ENCODE assay signal across 32 mouse cellular contexts in genomic region chr8:104627065-104627740, GRCm38 (mm10). TPM values are rescaled to one million over a fixed set of nuclear protein-coding genes. Genes with fewer than 3 reads are reported as not detected.
A peak's percentile ranks its signal among the peaks of the same experiment; 100 is the strongest.
DNase-seq lines count a peak whose midpoint lies in the region; ATAC-seq and TF ChIP-seq lines count a peak whose summit lies in the region.
"Had no signal": no experiment of that assay in that cellular context is flagged by ENCODE, and none has a peak within 500 bp of the region (broad histone marks: within the 10 kb centered on the region; RNA-seq: fewer than 3 reads in every experiment).

No protein-coding gene starts in this region.

- no peak for ATAC-seq in forebrain, embryonic 12.5 days (ENCODE audit: low FRiP score)
- ATAC-seq: forebrain, embryonic 13.5 days; hindbrain, postnatal 0 days; intestine, embryonic 16.5 days; liver, postnatal 0 days; lung, postnatal 0 days; midbrain, embryonic 16.5 days; Patski had no signal

- peaks cover 38% of the 10 kb centered on the region for H3K27me3 ChIP-seq in forebrain, embryonic 12.5 days
- H3K27me3 ChIP-seq: Patski had no signal

- no peak overlapping the region for H3K4me3 ChIP-seq in ES-E14 (ENCODE audit: insufficient read depth in 1 of 2, low read depth in 1 of 2, low read length in 2 of 2, poor library complexity in 1 of 2, severe bottlenecking in 1 of 2)
- H3K4me3 ChIP-seq in forebrain, embryonic 12.5 days (replicated peaks): no peak overlapping the region
- H3K4me3 ChIP-seq: embryonic facial prominence, embryonic 13.5 days; erythroblast, embryonic 14.5 days; forebrain, embryonic 13.5 days; limb, embryonic 12.5 days; midbrain, embryonic 10.5 days; neural tube, embryonic 15.5 days had no signal

- WGBS in forebrain, embryonic 12.5 days: 64% methylated on average over 4 of the region's 4 CpGs

- DNase-seq in heart, adult 11 months: peak; percentile 90
- DNase-seq in heart, postnatal 25 days (ENCODE audit: low spot score): no peak
- DNase-seq in kidney, adult 11 months: peak; percentile 1
- DNase-seq in kidney, postnatal 4 days: no peak
- no peak for DNase-seq in ES-E14 (ENCODE audit: low read depth, low spot score)
- DNase-seq in heart, postnatal 36 days: peak; percentile 1 to 6
- DNase-seq in spleen, postnatal 10 days (ENCODE audit: low spot score in 2 of 2): no peak
- DNase-seq: adrenal gland, adult 2 months; cerebellum, postnatal 36 days; embryo, embryonic 11 days; gastrocnemius, postnatal 36 days; liver, postnatal 0 days; right cerebral cortex, postnatal 14 days; thymus, postnatal 36 days had no signal

- no peaks in the 10 kb centered on the region for H3K9me3 ChIP-seq in ES-E14 (ENCODE audit: control insufficient read depth, insufficient read depth, low read depth, low read length)
- H3K9me3 ChIP-seq in forebrain, embryonic 12.5 days: no peaks in the 10 kb centered on the region
- H3K9me3 ChIP-seq: embryonic facial prominence, embryonic 13.5 days; forebrain, embryonic 13.5 days; limb, embryonic 12.5 days; midbrain, embryonic 10.5 days; neural tube, embryonic 15.5 days had no signal

- intact Hi-C loops in heart, postnatal 25 days (cut with DNase I): no loop called here
- intact Hi-C loops in heart, postnatal 36 days (cut with DNase I): no loop called here

- peaks cover 0 to 5% of the 10 kb centered on the region in 2 experiments; a peak in 2 of 4 replicates for H3K4me1 ChIP-seq in ES-E14 (ENCODE audit: control insufficient read depth in 2 of 2, insufficient read depth in 2 of 2, low read length in 2 of 2, poor library complexity in 1 of 2)
- peaks cover 14% of the 10 kb centered on the region for H3K4me1 ChIP-seq in forebrain, embryonic 12.5 days

- no peak overlapping the region for H3K4me2 ChIP-seq in forebrain, embryonic 12.5 days
- H3K4me2 ChIP-seq: embryonic facial prominence, embryonic 13.5 days; forebrain, embryonic 13.5 days; limb, embryonic 12.5 days; liver, embryonic 11.5 days; neural tube, embryonic 15.5 days had no signal

- H3K9ac ChIP-seq in ES-E14 (ENCODE audit: insufficient read depth, low read depth, low read length, poor library complexity, severe bottlenecking): no peak overlapping the region
- H3K9ac ChIP-seq in forebrain, embryonic 12.5 days: no peak overlapping the region
- H3K9ac ChIP-seq: embryonic facial prominence, embryonic 13.5 days; forebrain, embryonic 13.5 days; limb, embryonic 12.5 days; liver, postnatal 0 days; neural tube, embryonic 15.5 days had no signal

- no peak overlapping the region for H3K27ac ChIP-seq in ES-E14 (ENCODE audit: insufficient read depth, low read depth, low read length, poor library complexity, severe bottlenecking)
- H3K27ac ChIP-seq in forebrain, embryonic 12.5 days: no peak overlapping the region
- H3K27ac ChIP-seq: embryonic facial prominence, embryonic 13.5 days; forebrain, embryonic 13.5 days; hindbrain, postnatal 0 days; limb, embryonic 12.5 days; macrophage; midbrain, embryonic 10.5 days; neural tube, embryonic 15.5 days had no signal

- in situ Hi-C loops in ES-E14 (cut with MboI; ENCODE audit: low sequenced_read_pairs in 2 of 2, unreplicated experiment in 2 of 2): loop anchor here in 1 of 2 experiments (25.0 kb wide), 1 partner anchor 635 kb away; the partner anchor contains the start of genes B3gnt9, Fbxl8, Hsf4 and Tradd

- no peaks in the 10 kb centered on the region for H3K36me3 ChIP-seq in ES-E14 (ENCODE audit: control insufficient read depth, insufficient read depth, low read length, poor library complexity, severe bottlenecking)
- H3K36me3 ChIP-seq in forebrain, embryonic 12.5 days (replicated peaks): no peaks in the 10 kb centered on the region
- H3K36me3 ChIP-seq: embryonic facial prominence, embryonic 13.5 days; limb, embryonic 12.5 days; midbrain, embryonic 10.5 days; neural tube, embryonic 15.5 days had no signal

TF ChIP-seq in ES-E14, 5 proteins besides CTCF, POLR2A, EP300 and RAD21:
- TF ChIP-seq ZC3H11A (IDR thresholded peaks at IDR 0.05; ENCODE audit: borderline replicate concordance, low read depth, low read length) (no peak), ZNF384 (IDR thresholded peaks at IDR 0.05; ENCODE audit: low read depth, low read length) (peak; percentile 90)

RNA-seq across cellular contexts. Expression of gene Cdh16, which starts 3.0 kb away (rescaled TPM):
- total RNA-seq in heart, postnatal 25 days (2021): 1 to 10 TPM; 2.4 to 3.1 TPM
- not detected in 2 replicates for total RNA-seq in ES-E14 (2012; rRNA removed)
- total RNA-seq in heart, postnatal 36 days (2021): 1 to 10 TPM; 3.1 TPM
- not detected in 2 replicates for polyA plus RNA-seq in forebrain, embryonic 12.5 days (2016; fragmentation: Nextera tagmentation; extraction: Ambion mirVana)
- total RNA-seq: adrenal gland, adult 2 months; gastrocnemius, postnatal 36 days; hindbrain, postnatal 0 days; left cerebral cortex, postnatal 14 days had no signal
- polyA plus RNA-seq: adrenal gland, adult 2 months; cerebellum, adult 2 months; embryonic facial prominence, embryonic 13.5 days; erythroblast, embryonic 14.5 days; forebrain, embryonic 13.5 days; hindbrain, embryonic 11.5 days; hindbrain, postnatal 0 days; limb, embryonic 12.5 days; macrophage; midbrain, embryonic 10.5 days; midbrain, embryonic 16.5 days; neural tube, embryonic 15.5 days; testis, adult 2 months had no signal

RNA-seq across cellular contexts. Expression of gene Rrad, which starts 3.9 kb away (rescaled TPM):
- total RNA-seq in heart, postnatal 25 days (2021): 100 to 1,000 TPM; 323 to 376 TPM
- 2.7 and 3.4 TPM in 2 replicates for total RNA-seq in ES-E14 (2012; rRNA removed)
- 100 to 1,000 TPM; 355 to 387 TPM for total RNA-seq in heart, postnatal 36 days (2021)
- 0.69 and 1.7 TPM in 2 replicates for polyA plus RNA-seq in forebrain, embryonic 12.5 days (2016; fragmentation: Nextera tagmentation; extraction: Ambion mirVana)

RNA-seq across cellular contexts. Expression of gene Ciao2b, which starts 14.6 kb away (rescaled TPM):
- total RNA-seq in heart, postnatal 25 days (2021): 10 to 100 TPM; 58.7 to 66.5 TPM
- 71.9 and 81.9 TPM in 2 replicates for total RNA-seq in ES-E14 (2012; rRNA removed)
- total RNA-seq in heart, postnatal 36 days (2021): 10 to 100 TPM; 61.2 to 67.6 TPM
- polyA plus RNA-seq in forebrain, embryonic 12.5 days (2016; fragmentation: Nextera tagmentation; extraction: Ambion mirVana): 104 and 115 TPM in 2 replicates

RNA-seq across cellular contexts. Expression of gene Pdp2, which starts 36.0 kb away (rescaled TPM):
- 10 to 100 TPM; 20.1 to 29.0 TPM for total RNA-seq in heart, postnatal 25 days (2021)
- 11.2 and 13.5 TPM in 2 replicates for total RNA-seq in ES-E14 (2012; rRNA removed)
- 10 to 100 TPM; 28.1 to 29.8 TPM for total RNA-seq in heart, postnatal 36 days (2021)
- polyA plus RNA-seq in forebrain, embryonic 12.5 days (2016; fragmentation: Nextera tagmentation; extraction: Ambion mirVana): 14.2 and 14.9 TPM in 2 replicates

Comparison
In these comparisons a context has a peak if more than half of its experiments do, and no peak if none do; other contexts are left out.
1. DNase-seq: peak in heart, adult 11 months (single experiment), kidney, adult 11 months (single experiment) and heart, postnatal 36 days (2 of 2); none in heart, postnatal 25 days (single experiment), kidney, postnatal 4 days (0 of 2), ES-E14 (single experiment) and spleen, postnatal 10 days (0 of 2).
2. RNA of gene Rrad, which starts 3.9 kb away (total RNA-seq): 355 to 387 TPM in heart, postnatal 36 days and 323 to 376 TPM in heart, postnatal 25 days; 2.7 to 3.4 TPM in ES-E14; every median in the first group is over 10 times any median in the second.